Mouse (Mus musculus) embryo, embryonic 11 days (tissue): ENCODE results near the gene Cyb5d2.
A peak's percentile ranks its signal among the peaks of the same experiment; 100 is the strongest.
"Not testable (repeated sequence)": the region's sequence is repeated elsewhere in the genome, so short reads cannot be mapped to it uniquely, and the experiment has no call there.

Source experiments
- DNase-seq: peaks from one replicate; pipeline ENCODE4 v3.0.0-alpha.2; 2015

Cyb5d2 gene

DNA sequence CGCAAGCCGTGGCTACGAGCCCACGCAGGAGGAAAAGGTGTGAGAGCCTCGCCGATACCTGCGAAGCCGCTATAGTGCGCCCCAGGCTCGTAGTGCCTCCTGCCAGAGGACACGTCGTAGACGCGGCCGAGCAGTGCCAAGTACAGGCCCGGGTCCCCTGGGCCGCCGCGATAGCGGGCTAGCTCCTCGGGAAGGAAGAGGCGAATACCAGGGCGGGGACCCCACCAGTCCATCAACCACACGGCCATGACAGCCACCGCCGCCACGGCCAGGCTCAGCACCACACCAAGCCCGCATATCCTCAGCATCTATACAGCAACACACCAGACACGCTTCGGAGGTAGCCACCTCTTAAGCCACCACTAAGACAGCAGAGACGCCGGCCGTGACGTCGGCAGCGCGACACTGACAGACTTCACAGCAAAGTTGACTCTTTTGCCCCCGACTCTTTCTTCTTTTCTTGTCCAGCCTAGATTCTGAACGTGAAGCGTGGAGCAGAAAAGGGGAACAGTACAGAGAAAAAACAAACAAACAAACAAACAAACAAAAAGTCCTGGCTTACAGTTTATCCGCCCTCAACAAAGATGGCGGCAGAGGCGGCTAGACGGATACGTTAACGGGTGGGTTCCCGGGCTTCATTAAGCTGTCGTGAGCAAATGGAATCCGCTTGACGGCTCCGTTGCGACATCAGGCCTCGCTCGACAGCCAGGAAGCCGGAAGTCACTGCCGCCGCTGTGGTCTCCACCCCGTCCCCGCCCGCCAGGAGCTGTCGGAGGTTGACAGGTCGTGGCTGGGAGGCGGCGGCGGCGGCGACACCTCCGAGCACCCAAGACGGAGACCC, at the start of gene Cyb5d2, which contains the start of gene Zzef1:
Gene Cyb5d2 (minus strand): TSS at position 688 of the 841 bp plus-strand sequence.
Gene Zzef1 (plus strand): TSS at position 772 of the 841 bp plus-strand sequence.
- DNase-seq: peak; percentile 98

DNA sequence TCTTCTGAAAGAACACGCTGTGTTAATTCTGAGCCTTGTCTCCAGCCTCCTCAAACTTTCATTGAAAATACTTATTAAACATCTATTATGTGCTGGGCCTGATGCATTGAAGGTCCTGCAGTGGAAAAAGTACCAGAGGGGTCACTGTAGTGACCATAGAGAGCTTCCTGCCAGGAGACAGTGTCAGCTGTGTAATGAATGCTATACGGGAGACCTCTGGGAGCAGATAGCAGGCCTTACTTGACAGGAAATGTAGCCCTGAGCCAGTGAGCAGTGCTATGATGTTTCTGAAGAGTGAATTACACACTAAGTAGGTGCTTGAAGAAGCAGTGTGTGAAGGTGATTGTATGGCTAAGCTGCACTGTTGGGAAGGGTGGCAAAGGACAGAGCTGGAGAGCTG, 49.6 kb upstream of the Cyb5d2 start:
- DNase-seq: no peak

DNA sequence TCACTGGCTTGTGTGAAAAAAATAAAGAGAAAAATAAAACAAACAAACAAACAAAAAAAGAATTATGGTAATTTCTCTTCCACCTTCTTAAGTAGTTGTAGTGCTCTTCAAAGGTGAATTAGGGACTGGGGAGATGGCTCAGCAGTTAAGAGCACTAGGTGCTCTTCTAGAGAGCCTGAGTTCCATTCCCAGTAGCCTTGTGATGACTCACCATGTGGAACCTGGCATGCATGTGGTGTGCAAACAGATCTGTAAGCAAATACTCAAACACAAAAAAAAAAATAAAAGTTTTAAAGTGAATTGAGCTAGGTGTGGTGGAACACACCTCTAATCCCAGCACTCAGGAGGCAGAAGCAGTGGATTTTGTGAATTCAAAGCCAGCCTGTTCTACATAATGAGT, 47.6 kb upstream of the Cyb5d2 start:
- DNase-seq: no peak

- DNase-seq: no peak
These were observed 46.8 kb upstream of the Cyb5d2 start for GRCm38 (mm10) chr11:72842731-72843130.

- DNase-seq: no peak
These were observed 33.9 kb upstream of the Cyb5d2 start for GRCm38 (mm10) chr11:72829869-72830268.

DNA sequence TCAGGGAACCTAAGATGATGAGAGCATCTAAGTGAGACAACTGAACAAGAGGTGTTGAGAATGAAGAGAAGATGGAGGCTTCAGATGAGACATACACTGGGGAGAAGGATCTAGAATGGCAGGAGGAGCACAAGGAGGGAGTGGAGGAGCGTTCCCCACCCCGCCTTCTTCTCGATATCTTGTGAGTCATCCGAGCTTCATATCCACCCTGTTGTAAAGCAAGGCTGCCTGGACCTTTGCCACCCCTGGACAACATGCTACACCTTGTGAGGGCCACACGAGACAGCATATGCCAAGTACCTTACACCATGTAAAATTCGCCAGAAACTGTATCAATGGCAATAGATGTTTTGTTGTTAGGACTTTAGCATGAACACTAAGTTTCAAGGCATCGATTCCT, 25.1 kb upstream of the Cyb5d2 start:
- no peak for DNase-seq

DNA sequence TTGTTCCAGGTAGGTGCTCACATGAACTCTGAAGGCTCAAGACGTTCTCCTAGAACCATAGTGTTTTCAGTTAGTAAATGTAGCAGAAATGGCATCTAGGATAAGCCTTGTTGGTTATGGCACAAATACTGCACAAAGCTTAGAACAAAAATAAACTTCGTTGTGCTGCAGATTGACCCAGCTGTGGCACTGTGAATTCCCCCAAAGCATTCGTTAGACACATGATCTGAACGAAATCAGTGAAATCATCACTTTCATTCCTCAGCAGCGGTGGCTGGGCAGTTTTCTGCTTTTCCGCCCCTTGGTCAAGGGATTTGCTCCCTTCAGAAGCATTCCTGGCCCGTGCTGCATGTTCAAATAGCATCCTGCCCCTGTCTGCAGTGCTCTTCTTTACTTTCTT, 22.1 kb upstream of the Cyb5d2 start:
- no peak for DNase-seq

DNA sequence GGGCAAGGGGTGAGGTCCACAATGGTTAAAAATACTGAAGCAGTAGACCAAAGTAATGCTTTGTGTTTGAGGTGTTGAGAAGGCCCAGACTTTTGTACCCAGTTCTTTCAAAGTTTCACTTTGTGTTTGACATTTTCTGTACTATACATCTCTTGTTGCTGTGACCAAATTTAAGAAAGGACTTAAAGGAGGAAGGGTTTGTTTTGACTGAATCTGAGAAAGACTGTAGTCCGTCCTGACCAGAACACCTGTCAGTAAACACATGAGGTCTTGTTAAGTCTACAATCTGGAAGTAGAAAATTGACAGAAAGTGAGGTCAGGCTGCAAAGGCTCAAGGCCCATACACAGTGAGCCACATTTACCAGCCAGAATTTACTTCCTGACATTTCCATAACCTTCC, 20.9 kb upstream of the Cyb5d2 start:
- no peak for DNase-seq

DNA sequence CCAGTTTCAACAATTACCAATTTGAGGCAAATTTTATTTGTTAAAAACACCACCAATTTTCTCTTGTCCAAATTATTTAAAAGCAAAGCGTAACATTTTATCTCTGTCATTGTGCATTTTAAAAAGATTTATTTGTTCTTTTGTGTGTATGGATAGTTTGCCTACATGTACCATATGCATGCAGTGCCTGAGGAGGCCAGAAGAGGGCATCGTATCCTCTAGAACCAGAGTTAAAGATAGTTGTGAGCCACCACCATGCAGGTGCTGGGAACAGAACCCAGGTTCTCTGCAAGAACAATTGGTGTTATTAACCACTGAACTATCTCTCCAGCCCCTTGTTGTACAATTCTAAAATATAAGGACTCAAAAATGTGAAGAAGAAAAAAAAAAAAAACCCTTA, 18.2 kb upstream of the Cyb5d2 start:
- DNase-seq: peak; percentile 1

DNA sequence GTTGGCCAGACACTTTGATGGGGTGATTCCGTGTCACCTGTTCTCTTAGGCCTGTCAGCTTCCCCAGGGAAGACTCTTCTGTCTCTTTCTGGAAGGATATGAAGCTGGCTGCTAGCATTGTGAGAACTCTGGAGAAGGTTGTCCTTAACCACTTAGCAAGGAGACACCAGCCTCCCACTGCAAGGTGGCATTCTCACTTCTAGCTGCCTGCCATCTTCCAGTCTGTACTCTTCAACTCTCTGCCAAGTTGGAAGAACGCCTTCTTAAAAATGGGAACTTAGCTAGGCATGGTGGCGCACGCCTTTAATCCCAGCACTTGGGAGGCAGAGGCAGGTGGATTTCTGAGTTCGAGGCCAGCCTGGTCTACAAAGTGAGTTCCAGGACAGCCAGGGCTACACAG, 17.7 kb upstream of the Cyb5d2 start:
- DNase-seq: no peak

DNA sequence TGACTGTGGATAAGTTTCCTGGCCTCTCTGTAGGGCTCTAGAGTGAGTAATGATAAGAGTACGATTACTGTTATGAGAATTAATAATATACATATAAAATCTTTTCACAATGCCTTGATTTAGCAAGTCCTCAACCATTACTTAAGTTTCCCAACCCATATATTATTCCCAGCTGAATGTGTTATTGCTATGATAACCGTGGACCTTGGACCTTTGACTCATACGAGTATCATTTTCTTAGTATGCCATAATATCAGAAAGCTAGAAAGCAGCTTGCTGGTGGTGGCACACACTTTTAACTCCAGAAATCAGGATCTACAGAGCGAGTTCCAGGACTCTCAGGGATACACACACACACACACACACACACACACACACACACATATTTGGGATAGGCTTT, 12.1 kb upstream of the Cyb5d2 start:
- no peak for DNase-seq

GRCm38 (mm10) chr11:72806556-72806955, 10.6 kb upstream of the Cyb5d2 start:
- no peak for DNase-seq

DNA sequence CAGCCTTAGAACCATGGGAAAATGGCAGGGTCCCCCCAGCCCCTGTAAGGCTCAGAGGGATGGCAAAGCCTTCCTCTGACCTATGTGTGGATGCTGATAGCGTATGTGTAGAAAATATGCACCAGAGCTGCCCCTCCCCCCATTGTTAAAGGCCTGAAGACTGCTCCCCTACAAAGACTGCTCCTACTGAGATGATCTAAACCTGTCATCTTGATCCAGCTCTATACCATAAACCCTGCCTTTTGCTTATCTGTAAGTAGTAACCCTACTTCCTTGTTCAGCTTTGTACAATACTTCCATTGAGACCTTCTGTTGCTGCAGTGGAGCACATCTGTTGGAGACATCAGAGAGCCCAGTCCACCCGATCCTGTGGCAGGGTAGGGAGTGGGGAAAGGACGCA, 9.3 kb upstream of the Cyb5d2 start:
- DNase-seq: no peak

GRCm38 (mm10) chr11:72804586-72804985, 8.6 kb upstream of the Cyb5d2 start:
- no peak for DNase-seq

DNA sequence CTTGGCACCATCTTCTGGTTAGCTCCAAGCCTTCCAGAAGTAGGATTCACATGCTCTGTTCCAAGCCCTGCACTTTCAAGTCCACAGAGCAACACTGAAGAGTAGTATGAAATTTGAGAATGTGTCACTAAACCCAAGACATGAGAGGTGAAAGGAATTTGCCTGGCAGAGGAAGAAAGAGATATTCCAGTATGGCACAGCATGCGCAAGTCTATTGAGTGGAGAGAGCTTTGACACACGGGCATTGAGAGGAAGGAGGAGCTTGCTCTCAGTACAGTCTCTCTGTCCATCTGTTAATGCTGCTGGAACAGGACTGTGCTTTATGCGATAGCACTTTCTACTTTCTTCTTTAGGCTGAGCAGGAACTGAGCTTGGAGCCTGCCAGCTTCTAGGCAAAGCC, 7.1 kb upstream of the Cyb5d2 start:
- no peak for DNase-seq

- DNase-seq: no peak
These were observed 5.2 kb upstream of the Cyb5d2 start for GRCm38 (mm10) chr11:72801182-72801581.

- DNase-seq: no peak
These were observed 2.2 kb upstream of the Cyb5d2 start for GRCm38 (mm10) chr11:72798112-72798511.

- DNase-seq: peak; percentile 1
These were observed 914 bp upstream of the Cyb5d2 start for GRCm38 (mm10) chr11:72796773-72797338.

GRCm38 (mm10) chr11:72796296-72796687, 350 bp upstream of the Cyb5d2 start:
- DNase-seq: no peak

GRCm38 (mm10) chr11:72795149-72795454, 840 bp downstream of the Cyb5d2 start:
- DNase-seq: no peak

DNA sequence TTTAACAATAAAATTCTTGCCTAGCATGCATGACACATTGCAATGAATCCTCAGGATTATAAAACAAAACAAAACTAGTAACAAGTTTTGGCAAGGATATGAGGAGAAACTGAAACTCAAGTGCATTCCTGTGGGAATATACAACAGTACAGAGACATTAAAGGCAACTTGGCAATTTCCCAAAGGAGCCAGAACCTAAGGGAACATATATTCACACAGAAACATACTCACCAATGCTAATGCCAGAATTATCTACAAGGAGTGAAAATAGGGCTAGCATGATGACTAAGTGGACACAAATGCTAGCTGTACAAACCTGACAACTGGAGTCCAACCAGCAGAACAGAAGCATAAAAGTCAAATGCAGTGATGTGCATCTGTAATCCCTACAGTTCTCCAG, 3.9 kb downstream of the Cyb5d2 start:
- no peak for DNase-seq

DNA sequence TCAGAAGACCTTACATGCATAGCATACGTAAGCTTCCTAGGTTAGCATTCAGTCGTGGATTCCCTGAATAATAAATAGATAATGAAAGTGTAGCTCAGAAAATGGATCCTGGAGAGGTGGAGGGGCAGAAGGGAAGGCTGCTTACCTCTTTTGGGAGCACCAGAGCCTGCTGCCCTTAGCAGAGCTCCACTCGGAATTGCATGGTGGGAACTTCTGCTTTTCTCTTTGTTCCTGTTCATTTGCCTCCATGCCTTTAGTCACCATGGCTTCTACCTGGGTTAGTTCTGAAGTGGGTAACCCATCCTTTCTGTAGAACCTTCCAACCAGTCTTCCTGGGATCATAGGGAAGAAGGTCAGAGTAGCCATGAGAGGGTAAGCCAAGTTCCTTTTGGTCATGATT, 13.4 kb downstream of the Cyb5d2 start:
- no peak for DNase-seq

GRCm38 (mm10) chr11:72782103-72782502, 13.8 kb downstream of the Cyb5d2 start:
- no peak for DNase-seq

DNA sequence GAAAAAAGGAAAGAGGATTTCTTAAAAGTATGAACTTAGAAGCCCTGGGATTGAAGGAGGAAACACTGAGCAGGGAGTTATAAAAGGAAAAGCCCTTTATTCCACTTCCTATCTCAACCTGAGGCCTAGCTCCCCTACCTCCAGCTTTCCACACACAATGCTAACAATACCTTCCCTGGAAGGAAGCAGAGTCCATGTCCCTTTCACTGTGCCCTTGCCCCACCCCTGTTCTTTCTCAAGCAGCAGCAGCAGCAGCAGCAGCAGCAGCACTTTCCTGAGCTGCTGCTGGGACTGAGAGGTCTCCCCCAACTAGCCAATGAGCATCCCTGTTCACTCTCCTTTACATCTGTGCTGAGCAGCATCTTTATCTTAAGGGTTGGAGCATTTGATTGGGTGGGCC, 17.0 kb downstream of the Cyb5d2 start:
- no peak for DNase-seq

- not testable (repeated sequence) for DNase-seq
These were observed 23.3 kb downstream of the Cyb5d2 start for GRCm38 (mm10) chr11:72772611-72773010.
